Mouse (Mus musculus) large intestine, adult 2 months (tissue): ENCODE measurements around the gene Cyp19a1. TPM values are rescaled to one million over a fixed set of nuclear protein-coding genes. Genes with fewer than 3 reads are reported as not detected.

Source experiments
- DNase-seq: peaks from one replicate; pipeline ENCODE4 v3.0.0-alpha.2; 2012; ENCODE audit warnings: low read depth, low spot score
- WGBS: fragments of 180-500 bp; shearing (Covaris S2); methylation state at CpG from one replicate; pipeline ENCODE4 v1.1.7; 2018; 5-methylcytosine and 5-hydroxymethylcytosine counted together
- polyA plus RNA-seq: library from polyadenylated mRNA; depleted of rRNA; stranded (reverse); fragments of >200 nt; gene quantifications from 2 replicates; pipeline ENCODE4 v1.2.3, GENCODE M21; 2012; rRNA removed

Cyp19a1 gene
- not detected in 2 replicates for polyA plus RNA-seq

DNA sequence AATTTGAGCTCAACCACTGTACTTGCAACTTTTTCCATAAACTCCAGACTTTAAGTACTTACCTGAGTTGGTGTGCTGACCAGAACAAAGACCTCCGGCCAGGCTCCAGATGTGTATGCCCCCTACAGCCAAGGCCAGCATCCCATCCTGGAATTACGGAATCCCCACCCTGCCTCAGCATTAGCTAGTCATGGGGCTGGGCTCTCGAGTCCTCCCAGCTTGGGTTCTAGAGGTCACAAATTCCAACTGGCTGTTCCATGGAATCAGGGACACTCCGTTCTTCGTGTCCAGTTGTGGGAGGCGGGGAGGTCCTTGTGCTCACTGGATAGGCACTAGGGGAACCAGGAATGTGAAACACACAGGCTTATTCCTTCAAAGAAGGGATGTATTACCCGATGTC, at the start of gene Cyp19a1:
Gene Cyp19a1, minus strand, starts transcription at position 101 of the 400 bp plus-strand sequence.
- DNase-seq = no peak
- WGBS = 85% methylated on average over 7 of the region's 7 CpGs

DNA sequence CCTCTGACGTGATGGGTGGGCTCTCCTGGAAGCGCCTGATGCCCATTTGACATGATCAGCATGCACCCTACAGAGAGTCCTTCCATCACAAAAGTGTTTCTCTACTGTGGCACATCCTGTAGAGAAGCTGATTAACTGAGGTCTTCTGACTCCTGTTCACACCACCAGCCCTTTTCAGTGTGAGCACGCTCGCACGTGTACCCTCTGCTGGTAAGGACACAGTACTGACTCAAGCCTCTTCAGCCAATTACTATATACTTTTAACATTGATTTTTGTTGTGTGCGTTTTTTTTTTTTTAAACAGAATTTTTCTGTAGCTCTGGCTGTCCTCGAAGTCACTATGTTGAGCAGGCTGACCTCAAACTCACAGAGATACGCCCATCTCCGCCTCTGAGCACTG, 48.5 kb upstream of the Cyp19a1 start:
- DNase-seq = no peak
- 66% methylated on average over 9 of the region's 9 CpGs for WGBS

DNA sequence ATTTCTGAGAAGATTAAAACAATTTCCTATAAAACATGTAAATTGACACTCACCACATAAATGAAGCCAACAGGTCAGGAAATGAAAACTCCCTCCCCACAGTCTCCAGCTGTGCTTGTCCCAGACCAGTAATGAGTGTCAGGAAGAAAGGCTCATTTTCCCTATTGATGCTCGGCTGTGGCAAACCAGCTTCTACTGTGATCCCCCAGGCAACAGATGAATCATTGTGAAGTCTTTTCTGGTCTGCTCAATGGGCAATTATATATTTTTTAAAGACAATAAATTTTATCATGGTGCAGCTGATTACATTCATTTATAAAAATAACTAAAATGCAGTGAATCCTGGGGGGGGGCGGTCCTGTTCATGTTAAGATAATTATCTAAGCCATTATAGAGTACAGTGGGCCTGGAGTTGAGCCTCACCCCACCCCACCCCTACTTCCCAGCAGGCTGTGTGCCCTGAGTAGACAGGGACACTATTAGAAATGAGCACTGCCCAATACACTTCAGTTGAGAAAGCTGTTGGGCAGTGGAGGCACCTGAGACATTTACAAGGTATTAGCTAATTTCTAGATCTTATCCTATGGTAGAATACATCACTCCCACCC, 40.9 kb upstream of the Cyp19a1 start:
- WGBS = 80% methylated on average over 2 of the region's 2 CpGs
- no peak for DNase-seq

DNA sequence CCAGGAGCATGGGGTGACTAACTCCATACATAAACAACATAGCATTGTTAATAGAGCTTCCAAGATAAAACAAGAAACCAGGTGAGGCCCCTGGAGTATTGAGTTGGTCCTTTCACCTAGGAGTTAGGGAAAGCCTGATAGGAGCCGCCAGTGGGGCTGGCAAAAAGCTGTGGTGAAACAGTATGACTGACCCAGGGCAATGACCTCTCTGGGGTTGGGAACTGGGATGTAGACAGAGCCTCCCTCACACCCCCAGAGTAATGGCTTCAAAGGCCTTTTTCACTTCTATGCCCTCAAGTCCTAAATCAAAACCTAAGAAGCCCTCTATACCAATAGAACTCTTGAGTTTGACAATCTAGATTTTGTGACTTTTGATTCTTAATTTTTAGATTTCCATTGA, 40.3 kb upstream of the Cyp19a1 start:
- 68% methylated on average over 1 of the region's 1 CpGs for WGBS
- no peak for DNase-seq

DNA sequence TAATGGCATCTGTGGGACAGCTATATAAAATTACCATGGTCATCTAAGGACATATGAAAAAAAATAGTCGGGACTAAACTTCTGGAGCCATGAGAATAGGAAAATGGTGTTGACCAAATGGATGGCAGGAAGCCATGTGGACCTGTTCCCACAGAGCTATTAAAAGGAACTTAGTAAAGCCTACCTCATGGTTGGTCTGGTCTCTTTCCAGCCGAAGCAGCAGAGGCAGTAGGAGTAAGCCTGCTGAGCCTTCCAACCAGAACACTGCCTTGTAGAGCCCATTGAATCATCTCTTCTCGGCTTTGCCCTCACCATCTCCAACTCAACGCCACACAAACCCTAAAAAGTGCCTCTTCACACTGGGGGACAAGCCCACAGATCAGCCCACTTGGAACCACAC, 33.3 kb upstream of the Cyp19a1 start:
- 68% methylated on average over 4 of the region's 4 CpGs for WGBS
- no peak for DNase-seq

DNA sequence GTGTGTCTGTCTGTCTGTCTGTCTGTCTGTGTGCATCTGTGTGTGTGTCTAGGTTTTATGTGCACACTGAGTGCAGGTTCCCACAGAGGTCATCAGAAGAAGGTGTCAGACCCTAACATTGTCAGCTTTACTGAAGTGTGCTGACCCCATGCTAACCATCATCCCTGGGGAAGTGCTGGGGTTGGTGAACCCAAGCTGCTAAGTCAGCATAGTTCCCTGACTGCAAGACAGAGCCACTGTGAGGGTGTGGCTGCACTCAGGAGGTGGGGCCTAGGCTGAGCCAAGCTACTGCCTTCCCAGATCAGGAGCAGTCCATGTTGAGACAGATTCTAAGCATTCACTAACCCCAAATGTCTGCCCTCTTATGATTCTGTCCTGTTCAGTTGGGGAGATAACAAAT, 31.9 kb upstream of the Cyp19a1 start:
- no peak for DNase-seq

DNA sequence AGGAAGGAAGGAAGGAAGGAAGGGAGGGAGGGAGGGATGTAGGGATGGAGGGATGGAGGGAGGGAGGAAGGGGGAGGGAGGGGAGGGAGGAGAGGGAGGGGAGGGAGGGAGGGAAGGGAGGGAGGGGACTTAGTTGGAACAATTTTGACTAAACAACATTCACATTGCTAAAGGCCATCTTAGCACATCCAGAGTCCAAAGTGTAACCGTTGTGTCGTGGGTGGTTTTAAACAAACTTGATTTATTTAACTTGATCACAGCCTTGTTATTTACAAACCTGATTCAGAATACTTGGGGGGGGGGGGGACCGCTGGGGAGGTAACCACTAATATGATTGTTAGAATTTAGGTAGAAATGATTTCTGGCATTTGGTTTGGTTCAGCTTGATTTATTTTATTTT, 31.5 kb upstream of the Cyp19a1 start:
- DNase-seq = no peak
- WGBS = 46% methylated on average over 3 of the region's 3 CpGs

DNA sequence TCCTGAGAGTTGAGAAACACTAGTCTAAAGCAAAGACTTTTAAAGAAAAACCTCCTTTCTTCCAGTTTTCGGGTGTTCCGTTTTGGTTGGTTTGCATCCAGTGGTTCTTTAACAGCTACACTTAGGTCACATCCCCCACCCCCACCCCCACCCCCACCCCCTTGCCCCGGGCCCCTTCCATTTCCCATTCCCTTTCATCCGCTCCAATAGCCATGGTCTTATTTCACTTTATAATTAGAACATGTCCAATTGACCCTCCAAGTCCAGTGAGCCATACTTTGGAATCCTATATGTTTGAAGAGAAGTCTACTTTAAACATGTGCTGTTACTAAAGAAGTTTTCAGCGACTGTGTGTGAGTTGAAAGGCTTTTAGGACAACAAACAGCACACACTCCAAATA, 19.9 kb upstream of the Cyp19a1 start:
- no peak for DNase-seq
- 76% methylated on average over 5 of the region's 5 CpGs for WGBS

DNA sequence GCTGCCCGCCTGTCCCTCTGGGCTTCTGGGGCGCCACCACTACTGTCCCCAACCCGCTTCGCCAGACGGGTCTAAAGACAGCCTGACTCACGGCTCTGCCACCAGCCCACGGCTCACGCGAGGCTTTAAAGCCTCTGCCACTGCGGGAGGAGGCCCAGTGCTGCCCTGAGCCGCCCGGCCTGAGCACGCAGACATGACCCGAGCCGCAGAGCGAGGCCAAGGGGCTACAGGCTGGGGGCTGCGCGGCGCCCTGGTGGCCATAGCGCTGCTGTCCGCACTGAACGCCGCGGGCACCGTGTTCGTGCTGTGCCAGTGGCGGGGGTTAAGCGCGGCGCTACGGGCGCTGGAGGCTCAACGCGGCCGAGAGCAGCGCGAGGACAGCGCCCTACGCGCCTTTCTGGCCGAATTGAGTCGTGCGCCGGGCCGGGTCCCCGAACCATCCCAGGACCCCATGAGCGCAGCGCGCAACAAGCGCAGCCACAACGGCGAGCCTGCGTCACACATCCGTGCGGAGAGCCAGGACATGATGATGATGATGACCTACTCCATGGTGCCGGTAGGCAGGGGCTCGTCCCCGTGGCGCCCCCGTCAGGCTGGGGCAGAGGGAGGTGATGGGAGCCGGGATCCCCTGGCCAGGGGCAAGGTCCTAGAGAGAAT, 18.5 kb upstream of the Cyp19a1 start, which contains the start of gene Gldn:
Gene Gldn, plus strand, starts transcription at position 156 of the 657 bp plus-strand sequence.
- DNase-seq = no peak
- WGBS = 6% methylated on average over 61 of the region's 61 CpGs

DNA sequence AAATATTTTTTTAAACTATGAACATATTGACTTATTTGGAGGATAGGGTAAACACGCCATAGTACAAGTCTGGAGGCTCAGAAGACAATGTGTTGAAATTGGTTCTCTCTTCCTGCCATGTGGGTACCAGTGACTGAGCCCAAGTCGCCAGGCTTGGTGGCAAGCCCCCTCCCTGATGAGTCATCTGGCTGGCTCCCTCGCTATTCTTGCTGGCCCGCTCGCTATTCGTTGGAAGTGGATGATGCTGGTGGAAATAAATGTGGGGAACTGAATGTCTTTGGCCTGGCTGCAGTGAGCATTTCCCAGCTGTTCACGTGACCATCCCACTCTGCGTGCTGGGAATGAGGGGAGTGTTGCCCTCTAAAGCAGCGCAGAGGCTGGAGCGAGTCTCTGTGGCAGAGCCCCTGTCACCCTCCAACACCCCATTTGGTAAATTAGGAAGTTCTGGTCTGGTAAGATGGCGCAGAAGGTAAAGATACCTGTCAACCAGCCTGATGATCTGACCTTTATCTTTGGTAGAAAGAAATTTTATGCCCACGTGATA, 11.2 kb upstream of the Cyp19a1 start:
- WGBS = 82% methylated on average over 12 of the region's 12 CpGs
- no peak for DNase-seq

DNA sequence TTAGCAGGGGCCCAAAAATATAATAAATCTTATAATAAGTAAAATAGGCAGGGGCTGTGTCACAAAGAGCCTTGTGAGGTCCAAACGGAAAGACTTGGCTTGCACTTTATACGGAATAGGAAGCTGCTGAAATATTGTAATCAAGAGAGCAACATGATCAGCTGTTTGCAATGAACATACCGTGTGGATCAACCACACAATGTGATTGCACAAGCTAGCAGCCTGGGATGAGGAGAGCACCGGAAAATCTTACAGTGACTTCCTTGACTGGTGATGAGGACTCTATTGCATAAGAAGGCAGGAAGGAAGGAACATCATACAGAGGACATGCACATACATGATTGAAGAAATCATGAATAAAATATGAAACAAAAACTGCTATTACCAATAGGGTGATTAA, 7.4 kb upstream of the Cyp19a1 start:
- DNase-seq = no peak
- 80% methylated on average over 4 of the region's 4 CpGs for WGBS

DNA sequence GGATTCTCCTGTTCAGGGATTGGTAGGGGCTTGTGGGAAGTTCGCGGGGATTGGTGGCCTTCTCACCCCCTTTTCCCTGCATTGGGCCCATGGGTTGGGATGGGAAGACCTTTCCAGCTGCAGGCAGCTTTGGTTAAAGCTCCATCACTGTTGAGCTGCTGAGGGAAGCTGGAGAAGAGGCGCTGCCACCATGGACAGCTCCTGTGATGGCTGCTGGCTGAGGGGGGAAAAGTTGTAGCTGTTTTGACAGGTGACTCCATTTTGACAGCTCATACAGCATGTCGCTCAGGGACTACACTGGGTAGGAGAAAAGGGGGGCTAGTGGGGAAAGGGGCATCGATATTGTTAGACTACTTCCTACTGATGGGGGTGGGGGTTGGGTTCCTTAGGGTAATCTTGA, 3.0 kb upstream of the Cyp19a1 start:
- DNase-seq = no peak
- WGBS = 40% methylated on average over 5 of the region's 5 CpGs

DNA sequence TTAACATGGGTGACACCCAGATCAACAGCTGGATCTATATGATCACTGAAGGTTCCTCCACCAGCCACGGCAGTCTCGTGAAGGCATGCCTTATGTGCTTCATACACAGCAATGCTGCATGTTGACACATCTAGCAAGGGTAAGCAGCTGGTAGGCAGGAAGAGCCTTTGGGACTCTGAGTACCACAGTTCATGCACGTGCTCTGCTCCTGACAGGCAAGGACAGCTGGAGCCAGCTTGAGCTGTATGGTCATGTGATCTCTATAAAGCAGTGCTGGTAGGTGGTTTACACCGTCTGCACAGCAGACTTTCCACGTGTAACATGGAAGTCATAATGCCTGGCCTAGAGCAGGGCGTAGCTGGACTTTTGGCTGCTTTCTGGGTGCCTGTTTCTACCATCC, 2.1 kb upstream of the Cyp19a1 start:
- whole genome bisulfite sequencing = 58% methylated on average over 6 of the region's 6 CpGs
- DNase-seq = no peak

DNA sequence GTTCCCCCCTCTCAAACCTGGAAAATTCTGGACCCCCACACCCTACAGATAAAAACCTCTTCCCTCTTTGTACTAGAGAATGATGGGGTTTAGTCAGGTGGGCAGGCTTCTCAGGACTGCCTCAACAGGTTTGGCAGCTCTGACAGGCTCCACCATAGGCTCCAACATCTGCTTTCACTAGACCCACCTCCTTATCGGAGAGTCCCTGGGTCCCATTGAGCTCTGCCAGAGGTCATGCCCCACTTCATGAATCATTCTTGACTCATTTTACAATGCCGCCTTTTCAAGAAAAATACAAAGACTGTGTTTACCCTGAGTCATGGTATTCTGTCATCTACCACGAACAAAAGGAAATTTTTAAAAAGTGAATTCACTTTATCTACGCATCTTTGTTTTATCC, 3.2 kb downstream of the Cyp19a1 start:
- no peak for DNase-seq
- WGBS = 44% methylated on average over 4 of the region's 4 CpGs

DNA sequence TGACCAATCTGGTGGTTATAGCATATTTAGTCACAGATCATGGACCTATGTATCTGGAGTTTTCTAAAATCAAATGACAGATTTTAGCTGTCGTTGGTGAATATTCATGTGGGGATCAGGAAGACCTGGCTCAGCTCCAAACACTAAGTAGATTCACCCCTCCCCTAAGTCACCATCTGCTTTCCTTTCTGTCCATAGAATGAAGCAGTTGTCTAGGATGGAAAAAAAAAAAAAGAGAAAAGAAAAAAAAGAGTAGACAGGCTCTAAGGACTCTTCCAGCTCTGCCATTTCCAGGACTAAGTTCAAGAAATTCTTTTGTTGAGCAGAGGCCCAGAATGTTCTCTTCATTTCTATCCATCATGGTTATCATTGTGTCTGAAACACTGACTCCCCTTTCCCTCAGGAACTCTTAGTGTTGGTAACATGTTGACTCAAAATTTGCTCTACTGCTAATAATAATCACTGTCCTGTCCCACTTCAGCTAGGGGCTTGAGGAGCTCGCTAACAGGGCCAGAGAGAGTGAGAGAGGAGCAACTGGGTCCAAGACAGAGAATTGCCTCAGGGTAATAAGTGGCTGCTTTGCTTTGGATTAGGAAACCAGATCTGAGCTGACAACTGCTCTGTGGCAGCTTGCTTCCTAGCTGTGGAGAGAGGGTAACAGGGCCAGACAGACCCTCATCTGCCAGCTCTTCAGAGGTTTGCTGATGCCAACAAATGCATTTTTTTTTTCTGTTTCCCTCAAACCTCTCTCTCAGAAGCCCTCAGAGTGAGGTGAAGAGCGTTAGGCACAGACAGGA, 22.8 kb downstream of the Cyp19a1 start:
- no peak for DNase-seq
- WGBS = 59% methylated on average over 3 of the region's 3 CpGs

DNA sequence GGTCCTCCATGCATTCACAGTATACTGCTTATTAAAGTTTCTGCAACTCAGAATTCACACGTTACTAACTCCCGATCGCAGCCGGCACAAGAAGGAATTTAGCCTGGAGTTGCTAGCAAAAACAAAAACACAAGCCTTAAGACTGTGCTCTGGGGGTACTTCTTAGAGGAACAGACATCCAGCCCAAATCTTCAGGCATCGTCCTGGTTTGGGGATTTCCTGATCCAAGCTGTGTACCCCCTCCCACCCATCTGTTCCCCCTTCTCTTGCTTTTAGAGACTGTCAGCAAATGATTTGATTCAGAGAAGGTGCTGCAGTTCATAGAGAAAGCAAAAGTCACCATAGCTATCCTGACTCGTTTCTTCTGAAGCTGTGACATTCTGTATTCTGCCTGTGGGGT, 40.3 kb downstream of the Cyp19a1 start:
- 70% methylated on average over 6 of the region's 6 CpGs for WGBS
- DNase-seq = no peak

DNA sequence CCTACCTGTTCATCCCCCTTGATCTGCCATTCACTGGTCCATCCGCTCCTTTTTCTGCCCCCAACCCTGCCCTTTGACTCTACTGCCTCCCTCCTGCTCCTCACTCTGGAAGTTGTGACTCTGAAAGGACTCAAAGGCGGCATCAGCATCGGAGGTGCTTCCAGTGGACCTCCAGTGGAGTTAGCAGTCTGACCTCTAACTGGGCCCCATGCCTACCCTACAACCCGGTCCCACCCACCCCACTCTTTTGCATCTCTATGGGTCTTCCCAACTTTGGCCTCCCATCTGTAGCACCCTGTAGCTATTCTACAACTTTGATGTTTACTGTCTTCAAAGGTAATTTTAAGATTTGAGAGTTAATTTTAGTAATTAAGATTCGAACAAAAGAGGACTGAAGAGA, 51.4 kb downstream of the Cyp19a1 start:
- 62% methylated on average over 5 of the region's 5 CpGs for WGBS
- DNase-seq = no peak

DNA sequence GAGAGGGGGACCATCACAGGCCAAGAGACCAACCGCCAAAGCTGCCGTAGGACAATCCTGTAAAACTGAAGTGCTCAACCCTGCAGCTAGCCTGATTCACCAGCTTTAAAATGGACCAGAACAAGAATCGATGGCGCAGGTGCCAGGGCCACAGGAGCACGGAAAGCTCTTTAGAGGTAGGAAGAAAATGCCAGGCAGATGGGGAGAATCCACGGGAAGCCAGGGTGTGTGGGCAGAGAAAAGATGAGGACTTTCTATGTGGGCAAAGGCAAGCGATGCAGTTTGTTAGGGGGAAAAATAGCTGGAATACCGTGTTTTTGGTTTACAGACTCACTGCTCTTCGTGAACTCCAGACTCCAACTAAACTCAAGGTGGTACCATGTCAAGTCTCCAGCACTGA, 53.0 kb downstream of the Cyp19a1 start:
- DNase-seq = no peak
- WGBS = 77% methylated on average over 9 of the region's 9 CpGs

DNA sequence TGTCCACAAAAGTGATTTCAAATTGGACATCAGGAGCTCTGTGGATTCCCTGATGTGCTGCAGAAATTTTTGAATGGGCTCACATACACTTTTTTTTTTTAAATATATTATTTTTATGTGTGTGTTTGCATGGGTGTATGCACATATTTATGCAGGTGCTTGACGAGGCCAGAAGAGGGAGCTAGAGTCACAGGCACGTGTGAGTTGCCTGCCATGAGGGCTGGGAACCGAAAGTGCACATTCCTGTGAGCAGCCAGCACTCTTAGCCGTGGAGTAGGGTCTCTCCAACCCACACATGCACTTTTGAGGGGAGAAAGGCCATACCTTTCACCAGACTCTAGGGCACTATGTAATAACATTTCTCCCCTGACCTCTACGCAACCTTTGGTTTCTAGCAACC, 73.1 kb downstream of the Cyp19a1 start:
- 66% methylated on average over 5 of the region's 5 CpGs for WGBS
- DNase-seq = no peak

DNA sequence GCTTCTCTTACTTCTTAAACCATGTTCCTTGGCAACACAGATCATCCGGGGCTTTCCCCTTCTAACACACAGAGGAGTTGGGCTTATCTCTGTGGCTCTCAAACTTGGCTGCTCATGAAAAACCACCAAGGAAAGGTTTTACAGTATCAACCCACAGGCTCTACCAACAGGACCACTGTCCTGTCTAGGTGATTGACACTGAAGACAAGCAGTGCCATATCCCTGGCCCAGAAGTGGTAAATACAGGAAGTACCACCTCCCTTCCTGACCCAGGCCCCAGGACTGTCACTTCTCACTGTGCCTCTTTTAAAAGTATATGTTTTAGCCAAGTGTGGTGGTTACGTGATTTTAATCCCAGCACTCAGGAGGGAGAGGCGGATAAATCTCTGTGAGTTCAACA, 76.5 kb downstream of the Cyp19a1 start:
- WGBS = 78% methylated on average over 3 of the region's 3 CpGs
- DNase-seq = no peak

DNA sequence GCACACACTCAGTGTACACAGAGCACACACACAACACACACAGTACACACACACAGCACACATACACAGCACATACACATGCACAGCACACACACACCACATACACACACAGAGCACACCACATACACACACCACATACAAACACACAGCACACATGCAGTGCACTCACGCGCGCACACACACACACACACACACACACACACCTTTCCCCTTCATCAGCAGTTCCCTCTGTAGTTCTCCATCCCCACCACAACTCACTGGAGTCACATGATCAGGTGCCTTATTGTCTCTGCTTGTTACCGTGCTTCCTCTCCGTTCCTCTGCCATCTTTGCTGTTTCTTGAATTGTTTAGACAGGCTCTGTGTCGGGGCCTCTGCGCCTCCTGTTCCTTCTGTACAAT, 85.4 kb downstream of the Cyp19a1 start:
- DNase-seq = no peak
- WGBS = 85% methylated on average over 7 of the region's 7 CpGs
